Comparison of ENCODE assay signal across 24 mouse cellular contexts in genomic region chr8:65053554-65053953, GRCm38 (mm10). TPM values are rescaled to one million over a fixed set of nuclear protein-coding genes. Genes with fewer than 3 reads are reported as not detected.
"Had no signal": no experiment of that assay in that cellular context is flagged by ENCODE, and none has a peak within 500 bp of the region (broad histone marks: within the 10 kb centered on the region; RNA-seq: fewer than 3 reads in every experiment).

No protein-coding gene starts in this region.

- H3K4me2 ChIP-seq: liver, embryonic 12.5 days; liver, embryonic 15.5 days; lung, embryonic 15.5 days; midbrain, embryonic 13.5 days; neural tube, embryonic 15.5 days; stomach, embryonic 15.5 days had no signal

- H3K9ac ChIP-seq: liver, embryonic 12.5 days; liver, embryonic 15.5 days; lung, embryonic 15.5 days; midbrain, embryonic 13.5 days; neural tube, embryonic 15.5 days; stomach, embryonic 15.5 days had no signal

- DNase-seq: kidney, adult 2 months; kidney, postnatal 10 days; kidney, postnatal 36 days; left cerebral cortex, postnatal 4 days; liver; lung, adult 18-20 months; lung, postnatal 10 days; lung, postnatal 36 days; right cerebral cortex, adult 18-20 months; right cerebral cortex, postnatal 14 days; right cerebral cortex, postnatal 4 days; thymus, postnatal 25 days had no signal

- H3K4me1 ChIP-seq: liver, embryonic 12.5 days; liver, embryonic 15.5 days; lung, embryonic 15.5 days; midbrain, embryonic 13.5 days; stomach, embryonic 15.5 days had no signal

- ATAC-seq: intestine, embryonic 16.5 days; liver, embryonic 12.5 days; midbrain, embryonic 13.5 days; midbrain, embryonic 16.5 days had no signal

- H3K4me3 ChIP-seq: liver, embryonic 12.5 days; liver, embryonic 15.5 days; lung, embryonic 15.5 days; midbrain, embryonic 13.5 days; myocyte; neural tube, embryonic 15.5 days; stomach, embryonic 15.5 days had no signal

- H3K36me3 ChIP-seq: liver, embryonic 12.5 days; liver, embryonic 15.5 days; lung, embryonic 15.5 days; midbrain, embryonic 13.5 days; neural tube, embryonic 15.5 days; stomach, embryonic 15.5 days had no signal

- H3K9me3 ChIP-seq: liver, embryonic 12.5 days; liver, embryonic 15.5 days; lung, embryonic 15.5 days; midbrain, embryonic 13.5 days; neural tube, embryonic 15.5 days; stomach, embryonic 15.5 days had no signal

- H3K27ac ChIP-seq: liver, embryonic 12.5 days; liver, embryonic 15.5 days; lung, embryonic 15.5 days; midbrain, embryonic 13.5 days; neural tube, embryonic 15.5 days; stomach, embryonic 15.5 days had no signal

- H3K27me3 ChIP-seq: liver, embryonic 12.5 days; liver, embryonic 15.5 days; lung, embryonic 15.5 days; midbrain, embryonic 13.5 days; neural tube, embryonic 15.5 days; stomach, embryonic 15.5 days had no signal

RNA-seq across cellular contexts. Expression of gene Apela, which starts 16.4 kb away (rescaled TPM):
- polyA plus RNA-seq: myocyte; thymus, postnatal 0 days had no signal

RNA-seq across cellular contexts. Expression of gene Gm10663, which starts 21.3 kb away (rescaled TPM):
- polyA plus RNA-seq: intestine, embryonic 16.5 days; kidney, adult 2 months; kidney, embryonic 14.5 days; liver, embryonic 12.5 days; liver, embryonic 15.5 days; lung, embryonic 15.5 days; midbrain, embryonic 13.5 days; midbrain, embryonic 16.5 days; myocyte; neural tube, embryonic 11.5 days; neural tube, embryonic 15.5 days; stomach, embryonic 15.5 days; thymus, postnatal 0 days had no signal

RNA-seq across cellular contexts. Expression of gene Trim60, which starts 35.2 kb away (rescaled TPM):
- polyA plus RNA-seq: intestine, embryonic 16.5 days; kidney, embryonic 14.5 days; liver, embryonic 12.5 days; liver, embryonic 15.5 days; lung, embryonic 15.5 days; midbrain, embryonic 13.5 days; midbrain, embryonic 16.5 days; myocyte; neural tube, embryonic 11.5 days; neural tube, embryonic 15.5 days; stomach, embryonic 15.5 days; thymus, postnatal 0 days had no signal

RNA-seq across cellular contexts. Expression of gene Trim61, which starts 35.2 kb away (rescaled TPM):
- polyA plus RNA-seq: liver, embryonic 12.5 days; liver, embryonic 15.5 days; lung, embryonic 15.5 days; midbrain, embryonic 13.5 days; midbrain, embryonic 16.5 days; myocyte; stomach, embryonic 15.5 days; thymus, postnatal 0 days had no signal
